Mouse (Mus musculus) E14TG2a.4 (cell line): Measurements from ENCODE around the gene Ranbp2.

ENCODE experiments used
- CTCF ChIP-seq: conservative IDR thresholded peaks from 2 replicates; pipeline ENCODE4 v1.5.1; 2014; ENCODE audit warnings: low read length
- NANOG ChIP-seq: IDR thresholded peaks from 2 replicates; pipeline ENCODE4 v1.6.1; 2014; ENCODE audit warnings: borderline replicate concordance, low read length, mixed read lengths
- POU5F1 ChIP-seq: IDR thresholded peaks from 2 replicates; pipeline ENCODE4 v1.6.1; 2014; ENCODE audit warnings: low read length, borderline replicate concordance

DNA sequence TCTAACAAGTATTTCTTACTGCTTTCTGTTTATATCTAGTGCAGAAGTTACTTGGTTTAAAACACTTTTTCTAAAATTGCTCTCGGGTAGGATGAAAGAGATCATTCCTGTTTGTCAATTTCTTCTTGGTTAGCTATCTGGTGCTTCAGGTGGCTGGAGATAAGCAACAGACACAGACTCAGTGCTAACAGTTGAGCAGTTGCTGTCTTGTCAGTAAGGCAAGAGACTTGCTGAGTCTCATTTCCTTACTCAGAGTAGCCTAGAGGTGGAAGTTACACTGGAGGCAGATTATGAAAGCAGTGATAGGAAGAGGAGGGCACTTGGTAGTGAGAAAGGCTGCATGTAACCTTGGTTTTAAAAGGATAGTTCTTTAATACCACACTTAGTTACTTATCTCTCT lies 5.5 kb downstream of the Ranbp2 start:
- no peak for TF ChIP-seq CTCF
- TF ChIP-seq POU5F1 = no peak
- no peak for TF ChIP-seq NANOG
